Mouse (Mus musculus): ENCODE data around the gene Gal. TPM values are rescaled to one million over a fixed set of nuclear protein-coding genes. Genes with fewer than 3 reads are reported as not detected.

Gal gene
- polyA plus RNA-seq, 1 experiment from 2014 or later, result 1.8 TPM

DNA sequence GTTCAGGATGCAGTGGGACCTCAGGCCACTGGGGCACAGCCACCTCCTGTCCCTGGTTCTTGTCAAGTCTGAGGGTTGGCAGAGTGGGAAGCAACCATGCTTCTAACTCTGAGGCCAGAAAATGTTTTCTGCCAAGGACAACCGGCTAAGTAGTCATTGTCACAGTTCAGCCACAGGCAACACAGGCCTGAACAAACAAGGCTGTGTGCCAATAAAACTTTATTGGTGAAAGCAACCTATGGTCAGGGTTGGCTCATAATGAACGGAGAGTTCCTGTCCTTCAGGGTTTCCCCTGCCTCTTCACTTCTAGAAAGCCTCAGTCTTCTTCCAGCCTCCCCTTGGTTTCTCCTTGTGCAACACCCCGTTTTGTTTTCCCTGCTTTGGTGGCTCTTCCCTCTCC, 21.5 kb upstream of the Gal start:
- Histone ChIP-seq H3K4me1 (replicated peaks) (peaks cover 20% of the 10 kb centered on the region), H3K9me3 (no peaks in the 10 kb centered on the region), H3K36me3 (no peaks in the 10 kb centered on the region), H3K27me3 (ENCODE audit: insufficient read depth, poor library complexity, severe bottlenecking) (peaks cover 6% of the 10 kb centered on the region), H3K27ac (no peak overlapping the region), H3K4me3 (no peak overlapping the region)
- no peak for DNase-seq (ENCODE audit: low spot score)
- 88% methylated on average over 3 of the region's 3 CpGs for WGBS

DNA sequence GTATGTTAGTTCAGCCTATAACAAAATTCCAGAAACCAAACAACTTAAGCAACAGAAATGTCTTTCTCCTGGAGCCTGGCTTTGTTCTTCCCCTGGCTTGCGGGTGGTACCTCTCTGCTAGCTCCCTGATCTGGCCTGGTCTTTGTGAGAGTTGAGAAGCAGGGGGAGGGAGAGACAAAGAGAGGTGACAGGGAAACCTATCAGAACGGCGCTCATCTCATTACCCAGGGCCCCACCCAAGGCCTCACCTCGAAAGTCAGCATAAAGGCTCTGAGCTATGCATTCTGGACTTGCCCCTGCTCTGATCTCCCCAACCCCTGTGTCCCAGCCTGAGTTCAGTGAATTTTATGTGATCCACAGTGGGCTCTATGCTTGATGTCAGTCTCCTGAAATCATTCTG, 20.3 kb upstream of the Gal start:
- 41% methylated on average over 4 of the region's 4 CpGs for WGBS
- peaks cover 20% of the 10 kb centered on the region for H3K4me1 ChIP-seq (replicated peaks)
- H3K4me3 ChIP-seq, result no peak overlapping the region
- H3K27ac ChIP-seq, result peak overlapping the region; percentile 50; the same call in 1 of the 2 replicates
- H3K9me3 ChIP-seq, result no peaks in the 10 kb centered on the region
- DNase-seq (ENCODE audit: low spot score), result no peak
- H3K36me3 ChIP-seq, result no peaks in the 10 kb centered on the region
- H3K27me3 ChIP-seq (ENCODE audit: insufficient read depth, poor library complexity, severe bottlenecking), result peaks cover 3% of the 10 kb centered on the region; the same call in 1 of the 2 replicates

DNA sequence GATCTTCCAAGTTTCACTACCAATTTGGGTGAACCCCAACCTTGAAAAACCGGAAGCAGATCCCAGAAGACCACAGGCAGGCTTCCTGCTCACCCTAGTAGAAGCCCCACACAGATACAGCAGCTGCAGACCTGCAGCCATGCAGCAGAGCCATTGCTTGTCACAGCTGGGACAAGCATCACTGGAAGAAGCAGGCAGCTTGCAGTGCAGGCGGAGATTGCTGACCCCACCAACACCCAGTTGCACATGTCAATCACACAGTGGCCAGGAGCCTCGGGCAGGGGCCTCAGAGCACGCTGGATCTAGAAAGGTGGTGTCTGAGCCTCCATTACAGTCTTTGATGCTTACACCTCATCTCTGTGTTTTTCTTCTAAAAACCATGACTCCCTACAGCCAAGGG, 19.8 kb upstream of the Gal start:
- DNase-seq (ENCODE audit: low spot score), result no peak
- peaks cover 3% of the 10 kb centered on the region; the same call in 1 of the 2 replicates for H3K27me3 ChIP-seq (ENCODE audit: insufficient read depth, poor library complexity, severe bottlenecking)
- 36% methylated on average over 4 of the region's 4 CpGs for WGBS
- H3K27ac ChIP-seq, result no peak overlapping the region
- no peak overlapping the region for H3K4me3 ChIP-seq
- no peaks in the 10 kb centered on the region for H3K36me3 ChIP-seq
- H3K4me1 ChIP-seq (replicated peaks), result peaks cover 25% of the 10 kb centered on the region
- H3K9me3 ChIP-seq, result no peaks in the 10 kb centered on the region

DNA sequence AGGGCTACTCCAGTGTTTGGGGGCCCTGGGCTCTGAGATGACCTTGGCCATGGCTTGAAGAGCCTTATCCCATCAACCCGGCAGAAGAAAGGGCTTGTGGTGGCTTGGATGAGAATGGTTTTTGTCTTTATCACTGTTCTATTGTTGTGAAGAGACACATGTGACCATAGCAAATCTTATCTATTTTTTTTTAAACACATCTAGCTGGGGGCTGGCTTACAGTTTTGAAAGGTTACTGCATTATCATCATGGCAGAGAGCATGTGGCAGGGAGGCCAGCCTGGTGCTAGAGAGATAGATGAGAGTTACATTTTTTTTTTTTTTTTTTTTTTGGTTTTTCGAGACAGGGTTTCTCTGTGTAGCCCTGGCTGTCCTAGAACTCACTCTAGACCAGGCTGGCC, 17.6 kb upstream of the Gal start:
- DNase-seq (ENCODE audit: low spot score), result no peak
- no peaks in the 10 kb centered on the region for H3K36me3 ChIP-seq
- no peaks in the 10 kb centered on the region for H3K27me3 ChIP-seq (ENCODE audit: insufficient read depth, poor library complexity, severe bottlenecking)
- no peak overlapping the region for H3K4me3 ChIP-seq
- peaks cover 27% of the 10 kb centered on the region for H3K4me1 ChIP-seq (replicated peaks)
- WGBS, result 76% methylated on average over 2 of the region's 2 CpGs
- H3K9me3 ChIP-seq, result no peaks in the 10 kb centered on the region
- H3K27ac ChIP-seq, result no peak overlapping the region

DNA sequence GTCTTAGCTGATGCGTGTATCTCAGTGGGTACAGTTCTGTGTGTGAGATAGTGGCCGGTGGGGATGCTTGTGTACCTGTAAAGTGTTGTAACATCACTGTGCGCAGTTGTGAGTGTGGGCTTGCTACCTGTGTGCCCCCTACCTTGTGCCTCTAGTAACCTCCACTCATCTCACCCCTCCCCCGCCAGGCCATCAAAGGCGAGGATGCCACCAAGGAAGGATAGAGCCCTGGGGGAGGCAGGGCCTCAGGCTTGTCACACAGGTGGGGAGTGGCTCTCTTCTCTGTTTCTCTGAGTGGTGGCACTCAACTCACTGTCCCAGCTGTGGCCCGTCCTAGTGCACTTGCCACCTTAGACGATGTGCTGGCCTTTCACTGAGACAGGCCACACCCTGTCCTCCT, 16.7 kb upstream of the Gal start:
- H3K27ac ChIP-seq, result no peak overlapping the region
- H3K36me3 ChIP-seq, result no peaks in the 10 kb centered on the region
- peaks cover 27% of the 10 kb centered on the region for H3K4me1 ChIP-seq (replicated peaks)
- no peak for DNase-seq (ENCODE audit: low spot score)
- H3K27me3 ChIP-seq (ENCODE audit: insufficient read depth, poor library complexity, severe bottlenecking), result no peaks in the 10 kb centered on the region
- no peaks in the 10 kb centered on the region for H3K9me3 ChIP-seq
- no peak overlapping the region for H3K4me3 ChIP-seq
- 74% methylated on average over 7 of the region's 7 CpGs for WGBS

DNA sequence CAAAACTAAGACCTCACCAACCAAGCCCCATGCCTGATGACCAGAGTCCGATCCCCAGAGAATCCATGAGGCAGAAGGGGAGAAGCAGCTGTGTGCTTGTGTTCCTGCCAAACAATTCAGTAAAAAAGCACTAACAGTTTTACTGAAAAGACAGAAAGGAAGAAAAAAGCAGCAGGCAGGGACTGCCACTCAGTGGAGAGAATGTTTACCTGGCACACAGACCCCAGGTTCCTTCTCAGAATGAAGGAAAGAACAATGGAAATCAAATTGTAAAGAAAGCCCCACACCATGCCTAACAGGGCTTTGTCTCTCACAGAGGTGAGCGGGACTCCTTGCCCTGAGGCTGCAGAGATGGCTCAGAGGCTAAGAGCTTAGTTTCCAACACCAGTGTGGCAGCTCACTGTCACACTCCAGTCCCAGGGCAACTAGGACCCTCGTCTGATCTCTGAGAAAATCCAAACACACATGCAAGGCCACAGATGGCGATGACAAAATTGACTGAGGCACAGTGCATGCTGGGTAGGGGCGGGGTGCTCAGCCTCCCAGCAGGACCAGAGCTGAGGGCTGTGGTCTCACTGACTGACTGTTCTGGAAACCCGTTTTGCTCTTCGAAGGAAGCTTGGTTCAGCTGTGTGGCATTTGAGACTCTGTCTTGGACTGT, 14.9 kb upstream of the Gal start:
- 48% methylated on average over 7 of the region's 7 CpGs for WGBS
- Histone ChIP-seq H3K9me3 (no peaks in the 10 kb centered on the region), H3K27ac (peak overlapping the region; percentile 64), H3K4me3 (no peak overlapping the region), H3K4me1 (replicated peaks) (peaks cover 18% of the 10 kb centered on the region), H3K27me3 (ENCODE audit: insufficient read depth, poor library complexity, severe bottlenecking) (no peaks in the 10 kb centered on the region), H3K36me3 (no peaks in the 10 kb centered on the region)
- peak; percentile 12 for DNase-seq (ENCODE audit: low spot score)

DNA sequence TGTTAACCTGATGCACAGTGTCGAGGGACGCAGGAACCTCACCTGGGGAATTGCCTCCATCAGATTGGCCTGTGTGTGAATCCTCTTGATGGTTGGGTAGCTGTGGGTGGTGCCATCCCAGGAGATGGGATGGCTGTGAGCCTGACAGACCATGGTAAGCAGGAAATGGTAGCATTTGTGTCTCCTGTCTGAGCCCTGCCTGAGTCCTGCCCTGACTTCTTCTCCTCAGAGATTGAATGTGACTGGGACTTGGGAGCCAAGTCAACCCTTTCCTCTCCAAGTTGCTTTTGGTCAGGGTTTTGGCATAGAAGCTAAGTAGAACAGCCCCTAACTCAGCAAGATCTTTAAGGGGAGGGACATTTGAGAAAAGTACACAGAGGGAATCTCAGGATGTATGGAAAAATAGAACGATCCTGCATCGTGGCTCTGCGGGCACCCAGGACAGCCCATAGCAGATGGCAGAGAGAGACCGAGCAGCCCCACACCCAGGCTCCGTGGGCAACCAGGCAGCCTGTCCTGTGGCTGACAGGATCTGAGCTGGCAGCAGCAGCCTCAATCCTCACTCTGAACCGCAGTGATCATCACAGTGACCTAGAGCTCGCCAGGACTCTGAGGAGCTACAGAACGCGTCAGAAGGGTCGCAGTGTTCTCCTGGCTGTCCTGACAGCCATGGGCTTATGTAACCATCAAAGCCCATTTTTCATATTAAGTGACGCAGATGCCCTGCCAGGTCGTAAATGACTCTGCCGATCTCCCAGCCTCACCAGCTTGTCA, 13.9 kb upstream of the Gal start:
- Histone ChIP-seq H3K9me3 (no peaks in the 10 kb centered on the region), H3K27ac (no peak overlapping the region), H3K27me3 (ENCODE audit: insufficient read depth, poor library complexity, severe bottlenecking) (no peaks in the 10 kb centered on the region), H3K36me3 (no peaks in the 10 kb centered on the region), H3K4me3 (no peak overlapping the region), H3K4me1 (replicated peaks) (peaks cover 10% of the 10 kb centered on the region; the same call in 1 of the 2 replicates)
- 86% methylated on average over 15 of the region's 15 CpGs for WGBS
- no peak for DNase-seq (ENCODE audit: low spot score)

DNA sequence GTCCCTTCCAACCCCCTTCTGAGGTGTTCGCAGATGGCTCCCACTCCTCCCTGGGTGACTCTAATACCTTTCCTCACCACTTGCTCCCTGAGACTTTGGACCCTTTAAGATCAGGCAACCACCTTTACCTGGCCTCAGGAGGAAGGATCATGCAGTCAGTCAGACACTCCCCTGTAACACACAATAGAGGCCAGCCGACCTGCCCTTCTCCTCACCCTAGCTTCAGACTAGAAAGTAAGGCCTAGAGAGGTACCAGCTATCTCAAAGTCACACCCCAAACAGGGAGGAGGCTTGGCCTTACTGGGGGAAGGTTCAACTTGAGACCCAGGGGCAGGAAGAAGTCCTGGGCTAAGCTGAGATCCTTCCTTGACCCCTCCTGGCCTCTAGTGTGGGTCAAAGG, 9.9 kb upstream of the Gal start:
- no peaks in the 10 kb centered on the region for H3K9me3 ChIP-seq
- peaks cover 12% of the 10 kb centered on the region; the same call in 1 of the 2 replicates for H3K4me1 ChIP-seq (replicated peaks)
- no peak overlapping the region for H3K27ac ChIP-seq
- no peaks in the 10 kb centered on the region for H3K27me3 ChIP-seq (ENCODE audit: insufficient read depth, poor library complexity, severe bottlenecking)
- no peak for DNase-seq (ENCODE audit: low spot score)
- H3K4me3 ChIP-seq, result no peak overlapping the region
- 87% methylated on average over 2 of the region's 2 CpGs for WGBS
- H3K36me3 ChIP-seq, result no peaks in the 10 kb centered on the region

DNA sequence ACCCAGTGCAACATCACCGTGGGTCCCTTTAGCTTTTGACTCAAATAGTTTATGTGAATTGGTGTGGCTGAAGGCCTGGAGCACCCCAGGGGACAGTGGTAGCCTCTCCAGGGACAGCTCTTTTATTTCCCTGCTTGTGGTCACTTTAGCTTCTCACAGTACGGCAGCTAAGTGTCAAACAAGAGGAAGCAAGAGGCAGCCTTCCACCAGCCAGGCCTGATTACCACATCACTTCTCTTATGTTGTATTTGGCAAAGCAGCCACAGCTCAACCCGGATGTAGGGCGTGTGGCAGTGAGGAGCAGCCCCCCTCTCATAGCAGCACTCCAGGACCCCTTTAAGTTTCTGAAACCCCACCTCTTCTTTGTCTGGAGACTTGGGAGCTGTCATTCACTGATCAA, 8.6 kb upstream of the Gal start:
- Histone ChIP-seq H3K9me3 (0 out of 2 replicates have a peak, but pooled peaks cover 5% of the 10 kb centered on the region), H3K4me1 (replicated peaks) (0 out of 2 replicates have a peak, but pooled peaks cover 11% of the 10 kb centered on the region), H3K27me3 (ENCODE audit: insufficient read depth, poor library complexity, severe bottlenecking) (no peaks in the 10 kb centered on the region), H3K36me3 (no peaks in the 10 kb centered on the region), H3K27ac (0 out of 2 replicates have a peak overlapping the region, but pooled peaks have one; percentile 12), H3K4me3 (no peak overlapping the region)
- WGBS, result 59% methylated on average over 4 of the region's 4 CpGs
- DNase-seq (ENCODE audit: low spot score), result no peak

DNA sequence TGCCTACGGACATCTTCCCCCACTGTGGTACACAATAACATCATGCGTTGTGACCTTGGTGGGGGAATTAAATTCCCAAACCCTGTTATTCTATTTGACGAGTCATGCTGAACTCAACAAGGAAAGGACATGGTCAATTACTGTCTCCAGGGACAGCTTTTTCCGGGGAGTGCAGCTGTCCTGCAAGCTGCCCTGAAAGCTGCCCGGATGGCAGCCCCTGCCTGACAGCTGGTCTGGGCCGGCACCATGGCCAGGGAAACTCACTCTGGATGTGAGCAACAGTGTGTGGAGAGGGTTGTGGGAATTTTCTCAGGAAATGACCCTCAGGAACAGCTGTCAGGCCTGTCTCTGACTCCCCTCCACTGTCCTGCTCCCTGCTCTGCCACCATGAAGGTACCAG, 8.1 kb upstream of the Gal start:
- DNase-seq (ENCODE audit: low spot score), result peak; percentile 52
- WGBS, result 45% methylated on average over 6 of the region's 6 CpGs
- Histone ChIP-seq H3K9me3 (0 out of 2 replicates have a peak, but pooled peaks cover 5% of the 10 kb centered on the region), H3K36me3 (no peaks in the 10 kb centered on the region), H3K4me3 (no peak overlapping the region), H3K27ac (no peak overlapping the region), H3K27me3 (ENCODE audit: insufficient read depth, poor library complexity, severe bottlenecking) (no peaks in the 10 kb centered on the region), H3K4me1 (replicated peaks) (0 out of 2 replicates have a peak, but pooled peaks cover 11% of the 10 kb centered on the region)

DNA sequence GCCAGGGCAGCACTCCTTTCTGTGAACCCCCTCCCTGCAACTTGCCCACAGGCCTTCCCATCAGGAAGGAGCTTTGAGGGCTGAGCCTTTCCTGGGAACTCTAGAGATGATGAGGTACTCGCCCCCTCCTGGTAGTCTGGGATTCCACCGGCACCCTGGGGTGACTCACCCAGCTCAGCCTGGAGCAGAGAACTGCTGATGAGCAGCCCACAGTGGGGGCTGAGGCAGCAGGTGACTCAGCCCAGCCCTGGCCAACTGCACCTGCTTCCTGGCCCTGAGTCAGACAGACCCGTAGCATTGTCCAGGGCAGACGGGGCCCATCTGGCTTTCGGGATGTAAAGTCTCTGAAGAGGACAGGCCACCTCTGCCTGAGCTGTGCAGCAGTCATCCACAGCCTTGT, 4.9 kb upstream of the Gal start:
- WGBS, result 68% methylated on average over 5 of the region's 5 CpGs

DNA sequence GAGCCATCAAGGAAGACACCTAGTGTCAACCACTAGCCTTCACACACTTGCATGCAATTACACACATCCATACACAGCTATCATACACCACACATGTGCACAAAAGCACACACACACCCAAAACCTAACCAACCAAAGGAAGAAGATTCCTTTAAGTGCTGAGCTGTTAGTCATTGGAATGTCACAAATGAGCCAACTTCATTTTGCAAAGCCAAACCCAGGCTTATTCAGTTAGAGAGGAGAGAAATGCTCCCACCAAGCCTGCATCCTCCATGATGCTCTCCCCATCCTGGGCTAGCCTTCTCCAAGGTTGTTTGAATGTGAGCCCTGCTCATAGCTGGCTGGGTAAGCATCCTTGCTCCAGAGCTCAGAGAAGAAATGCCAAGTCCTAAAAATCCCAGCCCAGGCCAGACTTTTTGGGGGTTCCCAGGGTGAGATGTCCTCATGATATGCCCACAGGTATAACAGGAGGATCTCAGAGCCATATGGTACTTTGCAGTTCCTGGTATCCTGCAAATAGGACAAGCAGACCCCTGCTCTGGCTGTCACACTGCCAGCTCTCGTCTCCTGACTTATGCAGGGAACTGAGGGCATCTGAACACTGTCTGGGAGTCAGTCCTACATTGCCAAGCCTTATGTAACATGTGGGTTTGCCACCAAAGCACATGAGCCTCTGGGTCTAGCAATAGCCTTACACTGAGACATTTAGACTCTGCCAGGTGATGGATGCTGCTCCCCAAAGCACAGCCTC, 8.6 kb downstream of the Gal start:
- H3K4me1 ChIP-seq (replicated peaks), result no peaks in the 10 kb centered on the region; the same call in 1 of the 2 replicates
- no peaks in the 10 kb centered on the region for H3K36me3 ChIP-seq
- no peak for DNase-seq (ENCODE audit: low spot score)
- H3K9me3 ChIP-seq, result 0 out of 2 replicates have a peak, but pooled peaks cover 4% of the 10 kb centered on the region
- WGBS, result 66% methylated on average over 1 of the region's 1 CpGs
- H3K27ac ChIP-seq, result no peak overlapping the region
- no peak overlapping the region for H3K4me3 ChIP-seq
- H3K27me3 ChIP-seq (ENCODE audit: insufficient read depth, poor library complexity, severe bottlenecking), result peaks cover 8% of the 10 kb centered on the region; the same call in 1 of the 2 replicates

More for the DNA sequence above, 4.9 kb upstream of the Gal start:
- peaks cover 21% of the 10 kb centered on the region for H3K27me3 ChIP-seq (ENCODE audit: insufficient read depth, poor library complexity, severe bottlenecking)
- H3K36me3 ChIP-seq, result no peaks in the 10 kb centered on the region
- no peak for DNase-seq (ENCODE audit: low spot score)
- peaks cover 17% of the 10 kb centered on the region for H3K4me1 ChIP-seq (replicated peaks)
- H3K4me3 ChIP-seq, result no peak overlapping the region
- 0 out of 2 replicates have a peak, but pooled peaks cover 5% of the 10 kb centered on the region for H3K9me3 ChIP-seq
- no peak overlapping the region for H3K27ac ChIP-seq
